Mouse (Mus musculus): ENCODE results near the gene Vmn1r155. TPM values are rescaled to one million over a fixed set of nuclear protein-coding genes. Genes with fewer than 3 reads are reported as not detected.
"Not testable (repeated sequence)": the region's sequence is repeated elsewhere in the genome, so short reads cannot be mapped to it uniquely, and the experiment has no call there.

Gene Vmn1r155
- total RNA-seq (2021), result not detected in 2 replicates
- long read RNA-seq, result 0 reads

DNA sequence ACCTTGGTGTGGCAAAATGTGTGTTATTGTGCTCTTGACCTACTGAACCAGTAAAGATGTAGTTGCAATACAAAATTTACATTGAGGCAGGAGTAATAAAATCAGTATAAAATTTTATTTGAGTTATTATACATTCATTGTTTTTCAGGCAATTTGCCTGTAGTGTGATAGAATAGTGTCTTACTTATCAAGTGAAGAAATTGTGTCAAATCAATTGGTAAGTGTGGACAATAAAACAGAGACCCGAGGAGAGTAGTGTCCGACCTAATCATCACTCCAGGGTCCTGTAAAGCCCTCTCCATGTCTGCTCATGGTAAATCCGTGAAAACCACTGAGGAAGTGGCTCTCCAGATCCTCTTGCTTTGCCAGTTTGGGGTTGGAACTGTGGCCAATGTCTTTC lies at the start of gene Vmn1r155:
Vmn1r155 (plus strand) TSS at position 301 of the 400 bp plus-strand sequence.
- not testable (repeated sequence) for DNase-seq

DNA sequence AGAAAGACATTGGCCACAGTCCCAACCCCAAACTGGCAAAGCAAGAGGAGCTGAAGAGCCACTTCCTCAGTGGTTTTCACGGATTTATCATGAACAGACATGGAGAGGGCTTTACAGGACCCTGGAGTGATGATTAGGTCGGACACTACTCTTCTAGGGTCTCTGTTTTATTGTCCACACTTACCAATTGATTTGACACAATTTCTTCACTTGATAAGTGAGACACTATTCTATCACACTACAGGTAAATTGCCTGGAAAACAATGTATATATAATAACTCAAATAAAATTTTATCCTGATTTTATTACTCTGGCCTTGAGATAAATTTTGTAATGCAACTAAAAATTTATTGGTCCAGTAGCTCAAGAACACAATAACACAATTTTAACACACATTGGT lies 34.4 kb downstream of the Vmn1r155 start, which contains the start of gene Gm8693:
Gm8693 (minus strand) TSS at position 101 of the 400 bp plus-strand sequence.
- DNase-seq, result not testable (repeated sequence)

Other genes with a start within 250 kb of the Vmn1r155 start
- gene Vmn1r148, start 244.4 kb upstream of the Vmn1r155 start, total RNA-seq (2021), result not detected in 2 replicates
- gene Vmn1r149, start 219.8 kb upstream of the Vmn1r155 start, total RNA-seq (2021), result not detected in 2 replicates
- gene Gm10665, start 193.9 kb upstream of the Vmn1r155 start, total RNA-seq (2021), result not detected in 2 replicates
- gene Vmn1r151, start 158.3 kb upstream of the Vmn1r155 start, total RNA-seq (2021), result not detected in 2 replicates
- not detected in 2 replicates for gene Vmn1r152, start 135.1 kb upstream of the Vmn1r155 start, total RNA-seq (2021)
- gene Gm8677, start 123.1 kb upstream of the Vmn1r155 start, total RNA-seq (2021), result not detected in 2 replicates
- not detected in 2 replicates for gene Gm4201, start 92.7 kb upstream of the Vmn1r155 start, total RNA-seq (2021)
- gene Gm4565, start 69.9 kb upstream of the Vmn1r155 start, total RNA-seq (2021), result not detected in 2 replicates
- gene Gm8693, start 34.3 kb downstream of the Vmn1r155 start, total RNA-seq (2021), result not detected in 2 replicates
- not detected in 2 replicates for gene Gm4567, start 61.7 kb downstream of the Vmn1r155 start, total RNA-seq (2021)
- not detected in 2 replicates for gene Vmn1r157, start 103.7 kb downstream of the Vmn1r155 start, total RNA-seq (2021)
- gene Vmn1r158, start 132.8 kb downstream of the Vmn1r155 start, total RNA-seq (2021), result not detected in 2 replicates
- not detected in 2 replicates for gene Vmn1r159, start 185.6 kb downstream of the Vmn1r155 start, total RNA-seq (2021)
- not detected in 2 replicates for gene Vmn1r160, start 213.2 kb downstream of the Vmn1r155 start, total RNA-seq (2021)

Data from adrenal gland, postnatal 25 days (tissue).